Mouse (Mus musculus) embryo, embryonic 11 days (tissue): ENCODE results near the gene Mlph.
A peak's percentile ranks its signal among the peaks of the same experiment; 100 is the strongest.

Experiments used
- DNase-seq: peaks from one replicate; pipeline ENCODE4 v3.0.0-alpha.2; 2015

The Mlph gene

DNA sequence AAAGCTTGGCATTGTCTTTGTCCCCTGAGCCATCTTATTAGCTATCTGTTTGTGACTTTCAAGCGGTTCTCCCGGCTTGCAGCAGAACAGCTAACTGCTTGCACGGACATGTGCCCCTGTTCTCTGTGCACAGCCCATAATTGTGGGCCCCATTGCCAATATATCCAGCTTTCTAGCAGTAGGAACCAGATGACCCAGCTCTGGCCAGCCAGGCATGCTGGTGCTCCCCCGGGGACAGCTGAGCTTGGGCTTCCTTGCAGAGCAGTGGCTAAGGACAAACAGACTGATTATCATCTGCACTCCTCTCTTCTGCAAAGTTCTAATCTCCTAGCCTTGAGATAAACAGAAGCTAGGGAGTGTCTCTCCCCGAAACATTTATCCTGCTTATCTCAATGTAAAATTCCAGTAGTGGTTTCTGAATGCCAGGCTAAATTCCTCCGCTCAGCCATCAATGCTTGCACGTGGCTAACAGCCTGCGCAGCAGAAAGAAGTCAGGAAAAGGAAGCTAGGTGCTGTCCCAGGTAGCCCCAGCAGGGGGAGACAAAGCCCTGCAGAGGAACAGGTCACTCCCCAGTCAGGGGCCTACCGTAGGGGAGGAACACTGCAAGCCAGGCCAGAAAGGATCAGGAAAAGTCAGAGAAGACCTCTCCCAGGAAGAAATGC, 58.2 kb downstream of the Mlph start:
- DNase-seq: peak; percentile 91

GRCm38 (mm10) chr1:90973574-90973911, 58.7 kb downstream of the Mlph start:
- DNase-seq: no peak

- peak; percentile 85 for DNase-seq
These were observed 60.2 kb downstream of the Mlph start for GRCm38 (mm10) chr1:90974906-90975649.

DNA sequence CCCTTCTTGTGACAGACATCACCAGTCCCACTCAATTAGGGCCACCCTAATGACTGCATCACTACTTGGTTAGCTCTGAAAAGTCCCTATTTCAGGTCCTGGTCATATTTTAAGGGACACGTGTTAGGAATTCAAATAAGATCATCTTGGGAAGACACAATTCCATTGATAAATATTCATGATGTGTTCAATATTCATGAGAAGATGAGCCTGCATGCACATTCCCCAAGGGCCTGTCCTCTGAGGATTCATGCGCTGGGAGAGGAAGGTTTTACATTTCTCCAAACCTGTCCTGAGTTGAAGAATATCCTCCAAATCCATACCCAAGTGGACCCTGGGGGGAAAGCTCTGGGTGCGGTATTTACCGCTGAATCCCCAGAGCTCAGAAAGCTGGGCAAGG, 61.1 kb downstream of the Mlph start:
- peak; percentile 39 for DNase-seq

DNA sequence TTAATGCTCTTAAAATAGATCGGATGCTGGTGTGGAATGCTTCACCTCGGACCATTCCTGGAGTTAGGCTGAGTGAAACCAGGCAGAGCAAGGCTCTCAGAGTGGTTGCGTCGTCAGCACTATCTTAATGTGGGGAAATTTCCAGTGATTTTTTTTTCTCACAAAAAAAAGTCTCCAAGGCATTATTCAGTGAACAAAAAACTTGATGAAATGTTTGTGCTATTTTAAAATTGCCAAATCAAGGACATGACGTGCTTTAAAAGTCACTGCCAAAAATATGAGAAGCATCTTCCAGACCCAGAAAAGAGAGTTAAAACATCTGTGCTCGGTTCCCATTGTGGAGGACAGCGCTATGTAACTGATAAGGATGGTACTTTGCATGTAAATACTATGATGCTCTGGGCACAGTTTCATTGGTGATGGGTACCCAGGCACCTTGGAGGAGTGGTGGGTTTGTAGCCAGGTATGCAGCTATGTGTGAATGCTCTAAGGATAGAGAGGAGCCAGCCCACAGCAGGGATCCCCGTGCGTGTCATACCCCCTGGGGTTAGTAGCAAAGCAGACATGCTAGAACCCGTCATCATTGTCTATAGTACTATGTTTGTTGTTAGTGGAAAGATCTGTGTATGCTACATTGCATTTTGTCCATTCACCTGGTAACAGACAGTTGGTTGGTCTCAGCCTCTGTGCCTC, 65.9 kb downstream of the Mlph start:
- no peak for DNase-seq

DNA sequence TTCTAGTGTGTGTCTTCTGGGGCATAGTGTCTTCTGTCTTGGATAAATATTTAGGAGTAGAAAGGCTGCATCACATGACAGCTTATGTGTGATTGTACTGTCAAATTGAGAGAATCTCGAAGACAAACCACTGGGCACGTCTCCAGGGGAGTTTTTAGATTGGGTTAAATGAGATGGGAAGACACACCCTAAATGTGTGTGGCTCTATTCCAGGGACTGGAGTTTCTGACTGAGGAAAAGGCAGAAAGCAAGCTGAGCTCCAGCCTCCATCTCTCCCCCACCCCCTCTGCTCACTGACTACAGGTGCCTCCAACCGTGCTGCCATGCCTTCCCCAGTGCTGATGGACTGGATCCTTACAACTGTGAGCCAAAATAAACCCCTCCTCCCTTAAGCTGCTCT, 66.5 kb downstream of the Mlph start:
- DNase-seq: no peak

DNA sequence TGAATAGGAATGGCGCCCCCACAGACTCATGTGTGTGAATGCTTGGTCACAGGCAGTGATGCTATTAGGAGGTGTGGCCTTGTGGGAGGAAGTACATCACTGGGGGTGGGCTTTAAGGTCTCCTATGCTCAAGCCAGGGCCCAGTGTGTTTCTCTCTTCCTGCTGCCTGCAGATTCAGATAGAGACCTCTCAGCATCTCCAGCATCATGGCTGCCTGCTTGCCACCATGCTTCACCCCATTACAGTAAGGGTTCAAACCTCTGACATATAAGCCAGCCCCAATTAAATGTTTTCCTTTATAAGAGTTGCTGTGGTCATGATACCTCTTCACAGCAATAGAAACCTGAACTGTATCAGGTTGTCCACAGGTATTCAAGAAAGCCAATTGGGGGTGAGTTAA, 81.0 kb downstream of the Mlph start:
- DNase-seq: no peak

- no peak for DNase-seq
These were observed 82.3 kb downstream of the Mlph start for GRCm38 (mm10) chr1:90997136-90997535.

GRCm38 (mm10) chr1:90997641-90998040, 82.8 kb downstream of the Mlph start:
- no peak for DNase-seq

GRCm38 (mm10) chr1:90998268-90998890, 83.5 kb downstream of the Mlph start, which contains the start of gene Lrrfip1:
Lrrfip1 (plus strand) TSS chr1:90998737.
- peak; percentile 82 for DNase-seq

- peak; percentile 68 for DNase-seq
These were observed 84.2 kb downstream of the Mlph start for GRCm38 (mm10) chr1:90998891-90999611.

- no peak for DNase-seq
These were observed 85.2 kb downstream of the Mlph start for GRCm38 (mm10) chr1:90999911-91000601.
